Mouse (Mus musculus) heart, adult 2 months (tissue): ENCODE measurements around the gene Rreb1.

ENCODE experiments used
- CTCF ChIP-seq: fragments of 200-600 bp; IDR thresholded peaks from 2 replicates; pipeline ENCODE4 v1.8.1; 2022; ENCODE audit warnings: antibody characterized with exemption, mild to moderate bottlenecking, moderate library complexity
- POLR2A ChIP-seq: fragments of 200-500 bp; IDR thresholded peaks from 2 replicates; pipeline ENCODE4 v1.6.1; 2011; ENCODE audit warnings: mild to moderate bottlenecking, low read depth, low read length, control low read depth; ENCODE audit not compliant: insufficient read depth

- TF ChIP-seq POLR2A (no peak), CTCF (no peak)
Observed at GRCm38 (mm10) chr13:37853441-37853840, 75.2 kb downstream of the Rreb1 start.
